Mouse (Mus musculus): ENCODE measurements around the gene Traf3. TPM values are rescaled to one million over a fixed set of nuclear protein-coding genes. Genes with fewer than 3 reads are reported as not detected.

Gene Traf3
- total and polyA plus RNA-seq, 2 experiments, result 2.3 to 6.2 TPM

DNA sequence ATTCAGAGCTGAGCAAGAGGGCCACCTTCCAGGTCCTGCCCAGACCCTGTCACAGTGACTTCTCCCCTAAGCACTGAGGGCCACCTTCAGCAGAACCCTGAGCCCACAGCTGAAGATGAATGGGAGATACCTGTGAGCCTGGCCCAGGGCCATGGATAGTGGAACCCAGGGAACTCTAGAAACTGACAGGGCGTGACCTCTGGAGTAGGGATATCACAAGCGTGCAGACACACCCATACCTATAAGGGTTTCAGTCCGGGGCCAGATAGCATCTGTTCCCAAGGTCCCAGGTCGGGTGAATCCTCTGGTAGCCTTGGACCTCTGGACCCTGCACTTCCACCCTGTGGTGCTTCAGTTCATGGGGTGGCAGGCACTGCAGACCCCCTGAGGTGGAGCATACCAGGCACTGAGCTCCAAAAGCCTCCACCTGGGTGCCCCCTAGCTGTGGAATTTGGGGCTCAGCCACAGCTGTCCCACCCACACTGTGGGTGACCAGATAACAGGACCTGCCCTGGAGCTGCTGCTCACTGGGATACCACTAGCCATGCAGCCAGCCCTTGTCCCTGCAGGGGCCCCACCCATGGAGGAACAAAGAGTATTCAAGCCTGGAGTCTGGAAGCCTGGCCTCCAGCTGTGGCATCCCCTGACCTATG lies 101.6 kb downstream of the Traf3 start:
- TF ChIP-seq CTCF (IDR thresholded peaks at IDR 0.05; ENCODE audit: low read depth, low read length), result no peak
- TF ChIP-seq POLR2A (IDR thresholded peaks at IDR 0.05; ENCODE audit: extremely low read depth, insufficient read depth, low read length), result no peak
- no peak overlapping the region for H3K27ac ChIP-seq (replicated peaks; ENCODE audit: insufficient read depth, low read depth, low read length)
- no peak overlapping the region for H3K4me3 ChIP-seq (ENCODE audit: insufficient read depth, low read depth, low read length)
- H3K4me1 ChIP-seq (ENCODE audit: control insufficient read depth, insufficient read depth, low read length), result no peaks in the 10 kb centered on the region
- 54% methylated on average over 4 of the region's 4 CpGs for WGBS
- DNase-seq (ENCODE audit: extremely low read depth, low read depth, low spot score), result no peak
- H3K36me3 ChIP-seq (ENCODE audit: control insufficient read depth, insufficient read depth, low read length), result no peaks in the 10 kb centered on the region
- no peaks in the 10 kb centered on the region for H3K79me2 ChIP-seq (ENCODE audit: control insufficient read depth, insufficient read depth, low read length)
- H3K27me3 ChIP-seq (ENCODE audit: control insufficient read depth, insufficient read depth, low read length), result peaks cover 6% of the 10 kb centered on the region
- H3K9ac ChIP-seq (ENCODE audit: low read depth, low read length), result no peak overlapping the region

DNA sequence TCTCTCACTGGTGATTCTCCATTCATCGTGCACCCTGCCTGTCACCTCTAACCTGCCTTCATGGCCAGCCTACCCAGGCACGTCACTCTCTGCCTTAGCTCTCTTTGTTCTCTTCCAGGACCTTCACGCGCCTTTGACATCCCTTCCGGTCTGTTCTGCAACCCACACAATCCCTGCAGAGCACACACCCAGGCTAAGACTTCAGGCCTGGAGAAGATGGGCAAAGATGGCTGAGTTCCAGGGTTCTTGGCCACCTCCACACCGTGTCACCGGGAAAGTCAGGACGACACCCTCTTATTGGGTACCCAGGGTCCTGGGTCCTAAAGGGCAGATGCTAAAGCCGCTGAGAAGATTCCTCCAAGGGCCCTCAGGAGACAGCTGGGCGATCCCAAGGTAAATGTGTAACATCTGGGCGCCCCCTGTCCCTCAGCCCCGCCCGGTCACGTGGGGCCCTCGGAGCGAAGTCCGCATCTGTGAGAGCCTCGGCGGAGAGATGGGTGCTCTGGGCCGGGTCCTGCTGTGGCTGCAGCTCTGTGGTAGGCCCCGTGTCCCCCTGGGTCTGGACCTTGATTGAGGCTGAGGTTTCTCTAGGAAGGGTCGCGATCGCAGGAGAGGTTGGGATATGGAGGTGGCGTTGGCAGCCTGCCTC lies 104.6 kb downstream of the Traf3 start, which contains the start of gene Amn:
Gene Amn, plus strand, starts transcription at position 467 of the 649 bp plus-strand sequence.
- H3K4me1 ChIP-seq (ENCODE audit: control insufficient read depth, insufficient read depth, low read length), result peaks cover 14% of the 10 kb centered on the region
- DNase-seq (ENCODE audit: extremely low read depth, low read depth, low spot score), result no peak
- no peak for TF ChIP-seq POLR2A (IDR thresholded peaks at IDR 0.05; ENCODE audit: extremely low read depth, insufficient read depth, low read length)
- no peak for TF ChIP-seq CTCF (IDR thresholded peaks at IDR 0.05; ENCODE audit: low read depth, low read length)
- H3K27ac ChIP-seq (replicated peaks; ENCODE audit: insufficient read depth, low read depth, low read length), result no peak within 1 kb of the TSS
- H3K27me3 ChIP-seq (ENCODE audit: control insufficient read depth, insufficient read depth, low read length), result peaks cover 27% of the 10 kb centered on the region
- H3K79me2 ChIP-seq (ENCODE audit: control insufficient read depth, insufficient read depth, low read length), result no peaks in the 10 kb centered on the region
- H3K9ac ChIP-seq (ENCODE audit: low read depth, low read length), result no peak within 1 kb of the TSS
- no peaks in the 10 kb centered on the region for H3K36me3 ChIP-seq (ENCODE audit: control insufficient read depth, insufficient read depth, low read length)
- no peak within 1 kb of the TSS for H3K4me3 ChIP-seq (ENCODE audit: insufficient read depth, low read depth, low read length)
- 24% methylated on average over 25 of the region's 25 CpGs for WGBS

DNA sequence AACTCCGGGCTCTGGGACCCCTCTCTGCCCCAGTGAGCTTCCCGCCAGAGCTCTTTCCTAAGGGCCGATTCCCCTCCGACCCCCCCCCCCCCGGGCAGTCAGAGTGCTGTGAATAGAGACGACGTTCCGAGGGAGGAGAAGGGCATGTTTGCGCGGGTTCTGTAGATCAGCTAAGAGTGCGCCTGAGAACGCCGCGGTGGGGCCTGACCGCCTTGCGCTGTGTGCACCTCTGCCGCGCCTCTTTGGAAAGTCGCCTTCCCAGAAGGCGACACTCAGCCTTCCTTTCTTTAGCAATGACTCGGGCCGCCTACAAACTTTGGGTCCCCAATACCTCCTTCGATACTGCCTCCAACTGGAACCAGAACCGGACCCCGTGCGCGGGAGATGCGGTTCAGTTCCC lies 105.2 kb downstream of the Traf3 start:
- TF ChIP-seq POLR2A (IDR thresholded peaks at IDR 0.05; ENCODE audit: extremely low read depth, insufficient read depth, low read length) (no peak), CTCF (IDR thresholded peaks at IDR 0.05; ENCODE audit: low read depth, low read length) (no peak)
- 10% methylated on average over 28 of the region's 28 CpGs for WGBS
- Histone ChIP-seq H3K9ac (ENCODE audit: low read depth, low read length) (no peak overlapping the region), H3K4me1 (ENCODE audit: control insufficient read depth, insufficient read depth, low read length) (peaks cover 19% of the 10 kb centered on the region), H3K36me3 (ENCODE audit: control insufficient read depth, insufficient read depth, low read length) (no peaks in the 10 kb centered on the region), H3K79me2 (ENCODE audit: control insufficient read depth, insufficient read depth, low read length) (no peaks in the 10 kb centered on the region), H3K27me3 (ENCODE audit: control insufficient read depth, insufficient read depth, low read length) (peaks cover 27% of the 10 kb centered on the region), H3K4me3 (ENCODE audit: insufficient read depth, low read depth, low read length) (no peak overlapping the region), H3K27ac (replicated peaks; ENCODE audit: insufficient read depth, low read depth, low read length) (no peak overlapping the region)
- no peak for DNase-seq (ENCODE audit: extremely low read depth, low read depth, low spot score)

DNA sequence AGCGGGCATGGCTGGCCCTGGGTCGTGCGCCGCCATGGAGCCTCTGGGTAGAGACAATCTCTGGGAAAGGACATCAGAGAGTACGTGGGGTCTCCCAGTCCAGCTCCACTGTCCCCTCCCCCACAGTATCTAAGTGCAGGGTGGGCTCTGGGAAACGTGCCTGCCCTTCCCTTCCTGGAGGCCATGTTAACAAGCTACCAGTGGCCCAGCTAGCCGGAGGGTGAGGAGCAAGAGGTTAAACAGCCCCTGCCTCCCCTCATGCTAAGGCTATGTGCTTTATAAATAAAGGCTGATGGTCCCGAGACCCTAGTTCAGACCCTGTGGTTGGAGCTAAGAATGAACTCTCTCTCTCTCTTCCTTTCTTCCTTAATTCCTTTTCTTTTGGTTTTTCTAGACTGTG lies 105.8 kb downstream of the Traf3 start:
- Histone ChIP-seq H3K36me3 (ENCODE audit: control insufficient read depth, insufficient read depth, low read length) (no peaks in the 10 kb centered on the region), H3K79me2 (ENCODE audit: control insufficient read depth, insufficient read depth, low read length) (no peaks in the 10 kb centered on the region), H3K27ac (replicated peaks; ENCODE audit: insufficient read depth, low read depth, low read length) (no peak overlapping the region), H3K4me1 (ENCODE audit: control insufficient read depth, insufficient read depth, low read length) (peaks cover 19% of the 10 kb centered on the region), H3K4me3 (ENCODE audit: insufficient read depth, low read depth, low read length) (no peak overlapping the region), H3K9ac (ENCODE audit: low read depth, low read length) (no peak overlapping the region), H3K27me3 (ENCODE audit: control insufficient read depth, insufficient read depth, low read length) (peaks cover 27% of the 10 kb centered on the region)
- DNase-seq (ENCODE audit: extremely low read depth, low read depth, low spot score), result no peak
- 17% methylated on average over 8 of the region's 8 CpGs for WGBS
- TF ChIP-seq CTCF (IDR thresholded peaks at IDR 0.05; ENCODE audit: low read depth, low read length) (no peak), POLR2A (IDR thresholded peaks at IDR 0.05; ENCODE audit: extremely low read depth, insufficient read depth, low read length) (no peak)

DNA sequence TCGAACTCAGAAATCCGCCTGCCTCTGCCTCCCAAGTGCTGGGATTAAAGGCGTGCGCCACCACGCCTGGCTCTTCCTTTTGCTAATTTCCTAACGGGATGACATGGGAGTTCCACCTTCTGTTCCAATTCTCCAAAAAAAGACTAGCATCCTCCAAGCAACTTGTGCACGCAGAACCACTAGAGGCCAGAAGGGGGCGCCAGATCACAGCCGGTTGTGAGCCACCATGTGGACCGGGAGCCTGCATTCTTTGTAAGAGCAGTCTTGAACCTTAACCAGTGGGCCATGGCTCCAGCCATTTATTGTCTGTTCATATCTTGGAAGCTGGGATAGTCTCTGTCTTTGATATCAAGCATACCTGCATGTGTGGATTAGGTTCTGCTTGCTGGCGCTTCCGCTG lies 106.2 kb downstream of the Traf3 start:
- H3K4me3 ChIP-seq (ENCODE audit: insufficient read depth, low read depth, low read length), result no peak overlapping the region
- H3K36me3 ChIP-seq (ENCODE audit: control insufficient read depth, insufficient read depth, low read length), result no peaks in the 10 kb centered on the region
- no peak overlapping the region for H3K27ac ChIP-seq (replicated peaks; ENCODE audit: insufficient read depth, low read depth, low read length)
- TF ChIP-seq CTCF (IDR thresholded peaks at IDR 0.05; ENCODE audit: low read depth, low read length) (peak; percentile 94), POLR2A (IDR thresholded peaks at IDR 0.05; ENCODE audit: extremely low read depth, insufficient read depth, low read length) (no peak)
- peak; percentile 45 for DNase-seq (ENCODE audit: extremely low read depth, low read depth, low spot score)
- H3K27me3 ChIP-seq (ENCODE audit: control insufficient read depth, insufficient read depth, low read length), result peaks cover 27% of the 10 kb centered on the region
- 25% methylated on average over 12 of the region's 12 CpGs for WGBS
- H3K4me1 ChIP-seq (ENCODE audit: control insufficient read depth, insufficient read depth, low read length), result peaks cover 19% of the 10 kb centered on the region
- H3K9ac ChIP-seq (ENCODE audit: low read depth, low read length), result no peak overlapping the region
- H3K79me2 ChIP-seq (ENCODE audit: control insufficient read depth, insufficient read depth, low read length), result no peaks in the 10 kb centered on the region

DNA sequence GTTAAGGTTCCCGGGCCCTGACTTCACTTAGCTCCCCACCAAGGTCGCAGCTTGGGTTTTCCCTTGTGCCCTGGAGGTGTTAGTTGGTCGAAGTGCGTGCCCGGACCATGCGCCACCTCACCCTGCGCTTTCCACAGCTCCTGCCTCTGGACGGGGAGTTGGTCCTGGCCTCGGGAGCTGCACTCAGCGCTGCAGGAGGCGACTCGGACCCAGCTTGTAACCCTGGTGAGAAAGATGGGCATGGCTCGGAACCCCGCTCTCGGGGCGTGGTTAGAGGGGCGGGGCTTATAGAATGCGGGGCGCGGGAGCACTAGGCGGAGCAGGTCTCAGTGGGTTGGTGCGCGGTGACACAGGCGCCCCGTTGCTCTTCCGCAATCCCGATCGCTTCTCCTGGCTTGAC lies 107.8 kb downstream of the Traf3 start:
- 10% methylated on average over 28 of the region's 28 CpGs for WGBS

More for the DNA sequence above, 107.8 kb downstream of the Traf3 start:
- Histone ChIP-seq H3K9ac (ENCODE audit: low read depth, low read length) (no peak overlapping the region), H3K4me1 (ENCODE audit: control insufficient read depth, insufficient read depth, low read length) (peaks cover 19% of the 10 kb centered on the region), H3K36me3 (ENCODE audit: control insufficient read depth, insufficient read depth, low read length) (no peaks in the 10 kb centered on the region), H3K27me3 (ENCODE audit: control insufficient read depth, insufficient read depth, low read length) (peaks cover 27% of the 10 kb centered on the region), H3K27ac (replicated peaks; ENCODE audit: insufficient read depth, low read depth, low read length) (no peak overlapping the region), H3K4me3 (ENCODE audit: insufficient read depth, low read depth, low read length) (no peak overlapping the region), H3K79me2 (ENCODE audit: control insufficient read depth, insufficient read depth, low read length) (no peaks in the 10 kb centered on the region)
- DNase-seq (ENCODE audit: extremely low read depth, low read depth, low spot score), result no peak
- TF ChIP-seq CTCF (IDR thresholded peaks at IDR 0.05; ENCODE audit: low read depth, low read length) (no peak), POLR2A (IDR thresholded peaks at IDR 0.05; ENCODE audit: extremely low read depth, insufficient read depth, low read length) (no peak)
